9 mouse cellular contexts compared by ENCODE assay signal in genomic region chr2:21367345-21368111, GRCm38 (mm10). TPM values are rescaled to one million over a fixed set of nuclear protein-coding genes. Genes with fewer than 3 reads are reported as not detected.
DNase-seq lines count a peak whose midpoint lies in the region; ATAC-seq lines count a peak whose summit lies in the region.
"Had no signal": no experiment of that assay in that cellular context is flagged by ENCODE, and none has a peak within 500 bp of the region (broad histone marks: within the 10 kb centered on the region; RNA-seq: fewer than 3 reads in every experiment).

TSS of gene Gpr158 (plus strand) at chr2:21367542.

- peak; percentile 81 for DNase-seq in adrenal gland, postnatal 25 days
- peak; percentile 80 for DNase-seq in embryo, embryonic 11.5 days (ENCODE audit: low read depth, low spot score)
- peak; percentile 96 for DNase-seq in heart, adult 11 months
- peak; percentile 71 to 92 for DNase-seq in left cerebral cortex, adult 9 months (ENCODE audit: low spot score in 2 of 2)
- DNase-seq in mesoderm, embryonic 11.5 days (ENCODE audit: low read depth, low spot score), result peak; percentile 92
- DNase-seq in right cerebral cortex, postnatal 4 days, result peak; percentile 90

- H3K27ac ChIP-seq in intestine, embryonic 16.5 days (ENCODE audit: low read length), result no peak within 1 kb of the TSS

- no peaks in the 10 kb centered on the region for H3K9me3 ChIP-seq in intestine, embryonic 16.5 days (ENCODE audit: control insufficient read depth, low read length)

- peaks cover 17% of the 10 kb centered on the region for H3K27me3 ChIP-seq in intestine, embryonic 16.5 days (replicated peaks; ENCODE audit: control insufficient read depth, insufficient read depth, low read length)

- ATAC-seq in intestine, embryonic 16.5 days, result peak; percentile 94
- no peak for ATAC-seq in erythroid progenitor cell, adult 5-6 weeks (replicated peaks; ENCODE audit: low FRiP score, poor library complexity, severe bottlenecking)

- 5% methylated on average over 43 of the region's 43 CpGs for WGBS in intestine, embryonic 16.5 days

- peak within 1 kb of the TSS; percentile 57 for H3K4me2 ChIP-seq in intestine, embryonic 16.5 days (ENCODE audit: low read depth, low read length)

- no peak within 1 kb of the TSS for H3K9ac ChIP-seq in intestine, embryonic 16.5 days (ENCODE audit: low read depth, low read length)

- H3K4me3 ChIP-seq in intestine, embryonic 16.5 days (ENCODE audit: low read length), result peak within 1 kb of the TSS; percentile 46

- H3K4me1 ChIP-seq in intestine, embryonic 16.5 days (ENCODE audit: control insufficient read depth, insufficient read depth, low read length), result 0 out of 2 replicates have a peak, but pooled peaks cover 5% of the 10 kb centered on the region

- H3K36me3 ChIP-seq in intestine, embryonic 16.5 days (ENCODE audit: control insufficient read depth, insufficient read depth, low read length), result no peaks in the 10 kb centered on the region

RNA-seq across cellular contexts. Expression of gene Gpr158, which starts in this region (rescaled TPM):
- 0.71 and 1.1 TPM in 2 replicates for total RNA-seq in adrenal gland, postnatal 25 days (2021)
- polyA plus RNA-seq in intestine, embryonic 16.5 days (2015; fragmentation: Nextera tagmentation; extraction: Ambion mirVana), result 0.02 TPM in 1 of 2 replicates, not detected in the other
- not detected in 2 replicates for total RNA-seq in erythroid progenitor cell, adult 5-6 weeks (2015; ENCODE audit: low replicate concordance)
- not detected in 2 replicates for total RNA-seq in erythroid progenitor cell, adult 5-6 weeks (2017; ENCODE audit: low replicate concordance)
- polyA plus RNA-seq: liver, embryonic 16.5 days had no signal

Comparison
In these comparisons a context has a peak if more than half of its experiments do, and no peak if none do; other contexts are left out.
1. Peak in ATAC-seq, H3K4me3 ChIP-seq and H3K4me2 ChIP-seq in intestine, embryonic 16.5 days; RNA of the gene not detected or under 1 TPM.